Mouse (Mus musculus): ENCODE data around the gene Gm20662. TPM values are rescaled to one million over a fixed set of nuclear protein-coding genes. Genes with fewer than 3 reads are reported as not detected.

The Gm20662 gene
- total RNA-seq, 2 experiments from 2014 or later, result not detected

GRCm38 (mm10) chr9:108035331-108036156, 39.4 kb downstream of the Gm20662 start:
- Histone ChIP-seq H3K4me3 (no peak overlapping the region), H3K27ac (no peak overlapping the region)
- no peak for TF ChIP-seq CTCF (IDR thresholded peaks at IDR 0.05)
- DNase-seq, result no peak
- intact Hi-C loops (cut with DNase I), result no loop called here

GRCm38 (mm10) chr9:108044751-108045492, 48.8 kb downstream of the Gm20662 start:
- DNase-seq, result peak; percentile 22
- intact Hi-C loops (cut with DNase I), result no loop called here
- no peak overlapping the region for H3K4me3 ChIP-seq
- TF ChIP-seq CTCF (IDR thresholded peaks at IDR 0.05), result peak; percentile 14; the same call in 1 of the 2 replicates
- no peak overlapping the region for H3K27ac ChIP-seq

GRCm38 (mm10) chr9:108046582-108046981, 50.4 kb downstream of the Gm20662 start:
- peak overlapping the region; percentile 20 for H3K27ac ChIP-seq
- DNase-seq, result peak; percentile 61
- intact Hi-C loops (cut with DNase I), result no loop called here
- TF ChIP-seq CTCF (IDR thresholded peaks at IDR 0.05), result no peak
- no peak overlapping the region for H3K4me3 ChIP-seq

- intact Hi-C loops (cut with DNase I), result no loop called here
- Histone ChIP-seq H3K4me3 (peak overlapping the region; percentile 71), H3K27ac (peak overlapping the region; percentile 94)
- no peak for DNase-seq
- TF ChIP-seq CTCF (IDR thresholded peaks at IDR 0.05), result no peak
Observed at GRCm38 (mm10) chr9:108047601-108048565, 51.7 kb downstream of the Gm20662 start.

GRCm38 (mm10) chr9:108048566-108048955, 52.4 kb downstream of the Gm20662 start:
- H3K4me3 ChIP-seq, result peak overlapping the region; percentile 71
- DNase-seq, result no peak
- H3K27ac ChIP-seq, result peak overlapping the region; percentile 94
- no peak for TF ChIP-seq CTCF (IDR thresholded peaks at IDR 0.05)
- intact Hi-C loops (cut with DNase I), result no loop called here

- Histone ChIP-seq H3K4me3 (peak within 1 kb of the TSS; percentile 71), H3K27ac (peak within 1 kb of the TSS; percentile 94)
- TF ChIP-seq CTCF (IDR thresholded peaks at IDR 0.05), result no peak
- intact Hi-C loops (cut with DNase I), result no loop called here
- DNase-seq, result peak; percentile 98
Observed at GRCm38 (mm10) chr9:108049016-108049455, 52.9 kb downstream of the Gm20662 start, which contains the start of gene Gmppb. Gene Gmppb, plus strand, starts transcription at chr9:108049242.

GRCm38 (mm10) chr9:108049561-108050251, 53.6 kb downstream of the Gm20662 start:
- Histone ChIP-seq H3K4me3 (peak overlapping the region; percentile 71), H3K27ac (peak overlapping the region; percentile 94)
- peak; percentile 44 for DNase-seq
- no peak for TF ChIP-seq CTCF (IDR thresholded peaks at IDR 0.05)
- intact Hi-C loops (cut with DNase I), result loop anchor here (5.0 kb wide), 2 partner anchors 87 to 147 kb away; no protein-coding TSS in a partner anchor

- 0 out of 2 replicates have a peak overlapping the region, but pooled peaks have one; percentile 87 for H3K27ac ChIP-seq
- TF ChIP-seq CTCF (IDR thresholded peaks at IDR 0.05), result no peak
- no peak overlapping the region for H3K4me3 ChIP-seq
- intact Hi-C loops (cut with DNase I), result loop anchor here (5.0 kb wide), 2 partner anchors 89 to 149 kb away; no protein-coding TSS in a partner anchor
- peak; percentile 25 for DNase-seq
Observed at GRCm38 (mm10) chr9:108051184-108051930, 55.2 kb downstream of the Gm20662 start.

GRCm38 (mm10) chr9:108051931-108052220, 55.7 kb downstream of the Gm20662 start:
- no peak for TF ChIP-seq CTCF (IDR thresholded peaks at IDR 0.05)
- Histone ChIP-seq H3K27ac (peak overlapping the region; percentile 87; the same call in 1 of the 2 replicates), H3K4me3 (no peak overlapping the region)
- DNase-seq, result peak; percentile 15
- intact Hi-C loops (cut with DNase I), result loop anchor here (2.0 to 5.0 kb wide), 3 partner anchors 67 to 150 kb away; partner anchors contain the start of gene Inka1

- no peak for TF ChIP-seq CTCF (IDR thresholded peaks at IDR 0.05)
- intact Hi-C loops (cut with DNase I), result loop anchor here (2.0 to 5.0 kb wide), 3 partner anchors 68 to 150 kb away; partner anchors contain the start of gene Inka1
Observed at GRCm38 (mm10) chr9:108052411-108052810, 56.3 kb downstream of the Gm20662 start.

More at GRCm38 (mm10) chr9:108052411-108052810, 56.3 kb downstream of the Gm20662 start:
- peak; percentile 17 for DNase-seq
- Histone ChIP-seq H3K27ac (peak overlapping the region; percentile 87), H3K4me3 (peak overlapping the region; percentile 5; the same call in 1 of the 2 replicates)

Data from gastrocnemius, adult 2 months (tissue).